Mouse (Mus musculus) kidney, adult 2 months (tissue): ENCODE measurements around the gene Spin2f. TPM values are rescaled to one million over a fixed set of nuclear protein-coding genes. Genes with fewer than 3 reads are reported as not detected.
"Not testable (repeated sequence)": the region's sequence is repeated elsewhere in the genome, so short reads cannot be mapped to it uniquely, and the experiment has no call there.

Experiments
- DNase-seq: peaks from one replicate; pipeline ENCODE4 v3.0.0; 2021
- H3K27ac ChIP-seq: fragments of 200-500 bp; 2 replicates; pipeline ENCODE4 v1.5.1; 2012; ENCODE audit warnings: low read depth, low read length, control low read depth, inconsistent platforms; ENCODE audit not compliant: insufficient read depth
- H3K27me3 ChIP-seq: fragments of 200-500 bp; replicated peaks from 2 replicates; pipeline ENCODE4 v1.6.1; 2012; ENCODE audit warnings: mild to moderate bottlenecking, moderate library complexity, low read length, inconsistent platforms; ENCODE audit not compliant: control insufficient read depth, insufficient read depth
- H3K36me3 ChIP-seq: fragments of 200-500 bp; 2 replicates; pipeline ENCODE4 v1.6.1; 2012; ENCODE audit warnings: mild to moderate bottlenecking, moderate library complexity, low read length, inconsistent platforms; ENCODE audit not compliant: control insufficient read depth, insufficient read depth
- H3K4me1 ChIP-seq: fragments of 200-500 bp; 2 replicates; pipeline ENCODE4 v1.6.1; 2011; ENCODE audit warnings: low read length; ENCODE audit not compliant: control insufficient read depth, insufficient read depth
- H3K4me3 ChIP-seq: fragments of 200-500 bp; 2 replicates; pipeline ENCODE4 v1.5.1; 2011; ENCODE audit warnings: mild to moderate bottlenecking, low read depth, low read length, control low read depth; ENCODE audit not compliant: insufficient read depth
- WGBS: fragments of 180-500 bp; shearing (Covaris S2); methylation state at CpG from one replicate; pipeline ENCODE4 v1.1.7; 2018; 5-methylcytosine and 5-hydroxymethylcytosine counted together
- polyA plus RNA-seq: library from polyadenylated mRNA; depleted of rRNA; stranded (reverse); fragments of >200 nt; gene quantifications from 2 replicates; pipeline ENCODE4 v1.2.3, GENCODE M21; 2012; rRNA removed

The Spin2f gene
- polyA plus RNA-seq: not detected in 2 replicates

GRCm38 (mm10) chrX:31253594-31253993, at the start of gene Spin2f:
Gene Spin2f (plus strand): TSS chrX:31253894.
- WGBS: 53% methylated on average over 1 of the region's 6 CpGs
- not testable (repeated sequence) for H3K4me1 ChIP-seq, H3K27ac ChIP-seq, H3K27me3 ChIP-seq, H3K4me3 ChIP-seq, DNase-seq, H3K36me3 ChIP-seq

GRCm38 (mm10) chrX:31212136-31212535, 41.6 kb upstream of the Spin2f start:
- H3K27ac ChIP-seq, H3K36me3 ChIP-seq, H3K4me3 ChIP-seq, DNase-seq, H3K27me3 ChIP-seq, H3K4me1 ChIP-seq: not testable (repeated sequence)
- 88% methylated on average over 7 of the region's 7 CpGs for WGBS

- H3K27me3 ChIP-seq, H3K36me3 ChIP-seq, H3K4me1 ChIP-seq, H3K27ac ChIP-seq, DNase-seq, H3K4me3 ChIP-seq: not testable (repeated sequence)
- 83% methylated on average over 9 of the region's 9 CpGs for WGBS
Observed at GRCm38 (mm10) chrX:31223536-31223935, 30.2 kb upstream of the Spin2f start.

DNA sequence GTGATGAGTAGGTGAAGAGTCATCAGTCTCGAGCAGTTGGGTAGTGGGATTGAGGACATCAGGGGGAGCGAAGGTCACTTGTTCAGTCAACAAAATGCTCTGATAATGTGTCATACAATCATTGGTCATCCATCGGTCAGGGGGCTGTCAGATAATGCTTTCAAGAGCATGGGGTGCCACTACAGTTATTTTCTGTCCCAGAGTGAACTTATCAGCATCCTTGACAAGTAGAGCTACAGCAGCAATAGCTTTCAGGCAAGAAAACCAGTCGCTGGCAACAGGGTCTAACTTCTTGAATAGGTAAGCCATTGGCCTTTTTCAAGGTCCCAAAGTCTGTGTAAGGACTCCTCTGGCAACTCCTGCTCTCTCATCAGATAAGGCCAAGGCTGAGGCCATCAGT, 18.6 kb upstream of the Spin2f start:
- H3K27ac ChIP-seq, H3K36me3 ChIP-seq, H3K27me3 ChIP-seq, H3K4me1 ChIP-seq, H3K4me3 ChIP-seq, DNase-seq: not testable (repeated sequence)
- WGBS: 62% methylated on average over 4 of the region's 4 CpGs

DNA sequence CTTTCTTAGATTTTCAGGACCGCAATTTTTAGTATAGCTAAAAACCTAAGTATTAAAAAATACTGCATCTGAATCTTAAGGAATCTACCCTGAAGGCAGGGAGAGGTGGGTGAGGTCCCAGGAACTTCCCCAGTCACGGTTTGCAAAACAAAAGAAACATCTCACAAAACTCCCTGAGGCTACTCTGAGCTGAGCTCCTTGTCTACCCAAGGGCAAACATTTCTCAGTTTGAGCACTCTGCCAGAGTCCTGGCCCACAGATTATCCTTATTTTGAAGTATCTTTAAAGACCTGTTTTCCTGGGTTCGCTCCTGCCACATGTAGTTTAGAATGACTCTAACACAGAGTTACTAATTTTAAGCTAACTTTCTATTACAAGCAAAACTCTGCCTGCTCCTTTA, 11.9 kb upstream of the Spin2f start:
- H3K27ac ChIP-seq, DNase-seq, H3K36me3 ChIP-seq, H3K4me1 ChIP-seq, H3K4me3 ChIP-seq, H3K27me3 ChIP-seq: not testable (repeated sequence)
- WGBS: 77% methylated on average over 3 of the region's 3 CpGs

Other genes with a start within 250 kb of the Spin2f start
- gene Btbd35f29, start 136.2 kb upstream of the Spin2f start, polyA plus RNA-seq: not detected in 2 replicates
- not detected in 2 replicates for gene Btbd35f26, start 82.6 kb downstream of the Spin2f start, polyA plus RNA-seq
- gene Btbd35f19, start 130.0 kb downstream of the Spin2f start, polyA plus RNA-seq: not detected in 2 replicates